Mouse (Mus musculus) left cerebral cortex, adult 2 months (tissue): ENCODE measurements at regions not wholly inside any gene's neighbourhood (a gene's known extent, or its start where the extent isn't known, plus 50 kb on each side); places are given as distances from the start of the nearest gene placed in this dataset.

Source experiments
- DNase-seq, 2 experiments: peaks; one replicate each; pipeline ENCODE4 v3.0.0; 2021 to 2022; ENCODE audit warnings: low spot score in 2 of 2, mixed read lengths in 1 of 2; ENCODE audit errors: extremely low spot score in 1 of 2
- H3K27ac ChIP-seq: fragments of 200-600 bp; 2 replicates; pipeline ENCODE4 v1.8.1; 2022
- H3K4me3 ChIP-seq: fragments of 200-600 bp; 2 replicates; pipeline ENCODE4 v1.8.1; 2022
- CTCF ChIP-seq: fragments of 200-600 bp; IDR thresholded peaks from 2 replicates; pipeline ENCODE4 v1.8.1; 2022; ENCODE audit warnings: antibody characterized with exemption, mild to moderate bottlenecking, moderate library complexity
- intact Hi-C: fragments of 180-260 bp; cut with DNase I; formaldehyde crosslinking; loops from one replicate; pipeline ENCODE4 v1.15.1; 2025

GRCm38 (mm10) chr12:46507829-46508228 lies 310.9 kb downstream of the Nova1 start:
- Histone ChIP-seq H3K27ac (no peak overlapping the region), H3K4me3 (no peak overlapping the region)
- DNase-seq: no peak
- no peak for TF ChIP-seq CTCF
- intact Hi-C loops: no loop called here

- H3K4me3 ChIP-seq: no peak overlapping the region
- DNase-seq: no peak
- TF ChIP-seq CTCF: no peak
- intact Hi-C loops: no loop called here
- no peak overlapping the region for H3K27ac ChIP-seq
Measured at GRCm38 (mm10) chr12:46492465-46492864, 326.3 kb downstream of the Nova1 start.

GRCm38 (mm10) chr12:46450888-46451287 lies 367.8 kb downstream of the Nova1 start:
- intact Hi-C loops: no loop called here
- no peak for DNase-seq
- H3K27ac ChIP-seq: no peak overlapping the region
- no peak overlapping the region for H3K4me3 ChIP-seq
- TF ChIP-seq CTCF: no peak

DNA sequence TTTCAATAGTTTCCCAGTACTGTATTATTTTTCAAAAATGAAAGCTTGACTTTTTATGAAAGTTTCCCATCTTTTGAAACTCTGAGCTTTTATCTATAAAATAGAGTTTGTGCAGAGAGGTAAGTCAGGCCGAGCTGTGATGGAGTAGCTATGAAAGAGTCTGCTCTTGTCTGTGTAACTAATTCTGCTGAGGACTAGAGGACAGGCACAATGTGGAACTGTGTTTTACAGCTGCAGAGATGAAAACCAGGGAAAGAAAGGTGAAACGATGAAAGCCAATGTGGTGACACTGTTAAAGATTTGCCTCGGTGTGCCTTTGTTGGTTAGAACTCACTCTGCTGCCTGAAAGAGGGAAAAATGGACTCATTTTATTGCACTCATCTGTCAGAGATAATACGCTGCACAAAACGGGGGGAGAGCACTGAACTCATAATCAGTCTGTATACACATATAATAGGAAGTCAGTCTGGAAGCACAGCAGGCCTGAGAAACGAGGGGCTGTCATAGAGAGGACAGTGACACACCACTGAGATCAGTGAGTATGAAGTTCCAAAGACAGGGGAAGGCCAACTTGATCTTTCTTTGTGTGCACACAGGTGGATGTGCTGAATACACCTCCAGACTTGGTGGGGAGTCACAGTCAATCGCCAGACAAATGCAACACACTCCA lies 373.9 kb downstream of the Nova1 start:
- Histone ChIP-seq H3K4me3 (no peak overlapping the region), H3K27ac (no peak overlapping the region)
- intact Hi-C loops: no loop called here
- TF ChIP-seq CTCF: no peak
- DNase-seq: no peak

DNA sequence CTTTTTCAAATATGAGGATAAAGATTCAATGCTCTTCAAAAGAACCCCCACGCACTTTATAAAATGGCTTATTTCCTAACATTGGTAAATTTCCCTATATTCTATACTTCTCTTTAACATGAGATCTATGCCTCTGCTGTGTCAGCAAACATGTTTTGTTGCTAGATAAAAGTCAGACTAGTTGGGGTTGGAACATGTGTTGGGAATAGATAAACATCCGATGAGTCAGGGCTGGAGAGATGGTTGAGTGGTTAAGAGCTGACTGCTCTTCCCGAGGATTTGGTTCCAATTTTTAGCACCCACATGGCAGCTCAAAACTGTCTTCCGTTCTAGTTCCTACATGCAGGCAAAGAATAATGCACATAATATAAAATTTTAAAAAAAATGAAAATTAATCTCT lies 399.1 kb downstream of the Nova1 start:
- no peak overlapping the region for H3K27ac ChIP-seq
- intact Hi-C loops: loop anchor here (5.0 kb wide), 2 partner anchors 87 to 487 kb away; no protein-coding TSS in a partner anchor
- no peak overlapping the region for H3K4me3 ChIP-seq
- no peak for TF ChIP-seq CTCF
- no peak for DNase-seq

- TF ChIP-seq CTCF: no peak
- H3K27ac ChIP-seq: no peak overlapping the region
- intact Hi-C loops: loop anchor here (5.0 kb wide), 2 partner anchors 87 to 487 kb away; no protein-coding TSS in a partner anchor
- no peak for DNase-seq
- no peak overlapping the region for H3K4me3 ChIP-seq
Measured at GRCm38 (mm10) chr12:46418990-46419389, 399.7 kb downstream of the Nova1 start.

- no peak for TF ChIP-seq CTCF
- no peak for DNase-seq
- intact Hi-C loops: loop anchor here (5.0 kb wide), 2 partner anchors 85 to 485 kb away; no protein-coding TSS in a partner anchor
- Histone ChIP-seq H3K27ac (peak overlapping the region; percentile 11; the same call in 1 of the 2 replicates), H3K4me3 (no peak overlapping the region)
Measured at GRCm38 (mm10) chr12:46416765-46417404, 401.8 kb downstream of the Nova1 start.

DNA sequence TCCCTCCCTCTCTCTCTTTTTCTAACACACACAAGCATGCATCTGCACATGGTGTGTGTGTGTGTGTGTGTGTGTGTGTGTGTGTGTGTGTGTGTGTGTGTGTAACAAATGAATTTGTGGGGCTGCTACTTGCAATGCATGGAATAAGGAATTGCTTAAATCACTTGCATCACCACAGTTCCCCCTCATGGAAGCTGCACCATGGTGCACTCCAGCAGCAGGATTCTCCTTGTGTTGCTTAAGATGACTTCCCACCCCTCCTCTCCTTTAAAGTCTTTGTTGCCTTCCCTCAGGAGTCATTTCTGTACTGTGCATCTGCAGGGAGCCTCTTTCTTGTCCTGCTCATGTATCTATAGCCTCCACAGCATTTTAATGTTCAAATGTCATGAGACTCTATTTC lies 402.5 kb downstream of the Nova1 start:
- Histone ChIP-seq H3K4me3 (no peak overlapping the region), H3K27ac (peak overlapping the region; percentile 11; the same call in 1 of the 2 replicates)
- DNase-seq: no peak
- intact Hi-C loops: loop anchor here (5.0 kb wide), 2 partner anchors 84 to 484 kb away; no protein-coding TSS in a partner anchor
- peak; percentile 4; the same call in 1 of the 2 replicates for TF ChIP-seq CTCF

- DNase-seq: no peak
- intact Hi-C loops: no loop called here
- no peak for TF ChIP-seq CTCF
- Histone ChIP-seq H3K27ac (no peak overlapping the region), H3K4me3 (no peak overlapping the region)
Measured at GRCm38 (mm10) chr12:46405674-46406073, 413.1 kb downstream of the Nova1 start.

GRCm38 (mm10) chr12:46399653-46399975 lies 419.1 kb downstream of the Nova1 start:
- intact Hi-C loops: no loop called here

GRCm38 (mm10) chr12:46398875-46399652 lies 419.7 kb downstream of the Nova1 start:
- DNase-seq: peak; percentile 20 to 33
- H3K27ac ChIP-seq: peak overlapping the region; percentile 80
- peak; percentile 23 for TF ChIP-seq CTCF
- intact Hi-C loops: no loop called here
- peak overlapping the region; percentile 66 for H3K4me3 ChIP-seq

More at GRCm38 (mm10) chr12:46399653-46399975, 419.1 kb downstream of the Nova1 start:
- DNase-seq: peak in 1 of 2 experiments; percentile 15
- peak overlapping the region; percentile 66 for H3K4me3 ChIP-seq
- peak overlapping the region; percentile 80 for H3K27ac ChIP-seq
- no peak for TF ChIP-seq CTCF

DNA sequence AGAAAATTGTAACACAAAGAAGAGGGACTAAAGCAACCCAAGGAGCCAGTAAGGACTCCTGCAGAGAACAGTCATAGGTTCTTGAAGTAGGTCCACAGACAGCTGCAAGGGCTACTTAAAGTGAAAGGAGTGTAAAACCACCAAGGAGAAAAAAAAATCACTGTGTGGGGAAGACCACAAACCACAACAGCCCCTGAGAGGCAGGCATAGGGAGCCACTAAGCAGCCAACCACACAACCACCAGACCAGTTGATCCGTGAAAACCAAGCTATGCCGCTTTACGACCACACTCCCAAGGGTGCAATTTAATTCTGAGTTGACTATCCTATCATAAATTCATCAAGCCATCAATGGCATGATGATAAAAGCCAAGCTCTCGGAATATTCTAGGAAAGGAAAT lies 423.5 kb downstream of the Nova1 start:
- DNase-seq: no peak
- no peak for TF ChIP-seq CTCF
- Histone ChIP-seq H3K27ac (no peak overlapping the region), H3K4me3 (no peak overlapping the region)
- intact Hi-C loops: no loop called here
